Mouse (Mus musculus) embryonic facial prominence, embryonic 13.5 days (tissue): ENCODE results near the gene Ntn1. TPM values are rescaled to one million over a fixed set of nuclear protein-coding genes. Genes with fewer than 3 reads are reported as not detected.
A peak's percentile ranks its signal among the peaks of the same experiment; 100 is the strongest.

Experiments
- ATAC-seq: fragments of 200-750 bp; cut with Nextera tagmentation; 2 replicates; pipeline ENCODE4 v1.8.0; 2017; ENCODE audit warnings: low read depth; ENCODE audit not compliant: insufficient number of reproducible peaks, insufficient read depth, low FRiP score, low TSS enrichment
- H3K27ac ChIP-seq: fragments of 300-500 bp; sonication (generic); 2 replicates; pipeline ENCODE4 v1.5.1; 2015; ENCODE audit warnings: moderate library complexity, mild to moderate bottlenecking, inconsistent platforms
- H3K27me3 ChIP-seq: fragments of 300-500 bp; sonication (generic); 2 replicates; pipeline ENCODE4 v1.6.1; 2015; ENCODE audit warnings: mild to moderate bottlenecking, inconsistent platforms
- H3K36me3 ChIP-seq: fragments of 300-500 bp; sonication (generic); 2 replicates; pipeline ENCODE4 v1.6.1; 2015; ENCODE audit warnings: mild to moderate bottlenecking, inconsistent platforms
- H3K4me1 ChIP-seq: fragments of 300-500 bp; sonication (generic); 2 replicates; pipeline ENCODE4 v1.6.1; 2015; ENCODE audit warnings: inconsistent platforms
- H3K4me2 ChIP-seq: fragments of 300-500 bp; sonication (generic); 2 replicates; pipeline ENCODE4 v1.6.1; 2015; ENCODE audit warnings: moderate library complexity, mild to moderate bottlenecking, inconsistent platforms
- H3K4me3 ChIP-seq: fragments of 300-500 bp; sonication (generic); 2 replicates; pipeline ENCODE4 v1.5.1; 2015; ENCODE audit warnings: mild to moderate bottlenecking, inconsistent platforms
- H3K9ac ChIP-seq: fragments of 300-500 bp; sonication (generic); 2 replicates; pipeline ENCODE4 v1.6.1; 2015; ENCODE audit warnings: mild to moderate bottlenecking, inconsistent platforms
- H3K9me3 ChIP-seq: fragments of 300-500 bp; sonication (generic); 2 replicates; pipeline ENCODE4 v1.6.1; 2016; ENCODE audit warnings: inconsistent platforms
- WGBS: fragments of 180-500 bp; shearing (Covaris S2); methylation state at CpG from one replicate; pipeline ENCODE4 v1.1.7; 2015; ENCODE audit warnings: mixed read lengths; 5-methylcytosine and 5-hydroxymethylcytosine counted together
- polyA plus RNA-seq: library from polyadenylated mRNA; unstranded; fragments of >200 nt; fragmentation: Nextera tagmentation; extraction: Ambion mirVana; gene quantifications from 2 replicates; pipeline ENCODE4 v1.2.1, GENCODE M21; 2015

The Ntn1 gene
- polyA plus RNA-seq, 1 experiment from 2014 or later = 7.1 TPM

DNA sequence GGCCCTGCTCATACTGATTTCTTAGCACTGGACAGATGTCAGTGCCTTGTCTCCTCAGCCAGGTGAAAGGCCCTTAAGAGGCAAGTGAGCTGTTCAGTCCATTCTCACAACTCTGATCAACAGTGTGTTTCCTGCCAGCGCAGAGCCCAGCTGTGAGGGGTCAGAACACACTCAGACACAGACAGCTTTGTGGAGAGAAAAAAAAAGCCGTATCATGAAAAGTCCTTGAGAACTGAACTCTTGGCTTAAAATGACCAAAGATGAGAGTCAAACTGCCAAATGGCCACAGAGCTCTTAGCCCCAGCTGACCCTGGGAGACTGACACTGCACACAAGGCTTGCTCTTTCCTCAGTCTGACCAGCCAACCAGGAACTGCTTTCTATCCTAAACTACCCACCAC lies 192.6 kb downstream of the Ntn1 start:
- Histone ChIP-seq H3K4me3 (no peak overlapping the region), H3K4me1 (peaks cover 31% of the 10 kb centered on the region), H3K4me2 (no peak overlapping the region), H3K27ac (peak overlapping the region; percentile 39; the same call in 1 of the 2 replicates), H3K9ac (no peak overlapping the region), H3K36me3 (no peaks in the 10 kb centered on the region), H3K9me3 (no peaks in the 10 kb centered on the region), H3K27me3 (no peaks in the 10 kb centered on the region)
- no peak for ATAC-seq
- WGBS = 81% methylated on average over 2 of the region's 2 CpGs

DNA sequence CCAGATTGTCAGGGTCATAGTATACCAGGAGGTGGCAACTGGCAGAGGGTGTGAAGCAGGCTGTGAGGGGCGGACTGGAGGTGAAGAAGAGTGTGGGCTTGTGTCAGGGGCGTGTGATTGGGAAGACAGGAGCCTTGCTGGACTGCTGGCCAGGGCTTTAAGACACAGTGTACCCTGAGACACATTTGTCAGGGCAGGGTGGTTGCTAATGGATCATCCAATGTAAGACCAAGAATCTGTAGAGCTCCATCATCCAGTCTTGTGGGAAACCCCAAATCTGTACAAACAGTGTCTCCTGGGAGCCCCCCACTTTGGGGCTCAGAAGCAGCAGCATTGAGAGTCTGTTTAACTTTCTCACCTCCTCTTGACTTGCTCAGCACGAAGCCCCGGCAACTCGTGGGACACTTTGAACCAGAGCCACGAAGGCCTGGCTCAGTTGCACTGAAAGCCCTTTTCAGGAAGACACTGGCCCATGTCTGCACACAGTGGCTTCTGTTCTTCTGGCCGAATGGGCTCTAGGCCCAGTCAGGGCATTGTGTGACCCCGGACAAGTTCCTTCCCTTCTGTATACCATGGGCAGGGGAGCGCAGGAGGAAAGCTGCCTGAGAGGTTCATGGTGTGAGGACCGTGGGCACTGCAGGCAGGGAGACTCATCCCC lies 194.9 kb downstream of the Ntn1 start:
- Histone ChIP-seq H3K9me3 (no peaks in the 10 kb centered on the region), H3K4me2 (no peak overlapping the region), H3K9ac (no peak overlapping the region), H3K4me1 (peaks cover 20% of the 10 kb centered on the region), H3K27ac (no peak overlapping the region), H3K27me3 (no peaks in the 10 kb centered on the region), H3K4me3 (no peak overlapping the region), H3K36me3 (no peaks in the 10 kb centered on the region)
- no peak for ATAC-seq
- WGBS = 80% methylated on average over 10 of the region's 10 CpGs

DNA sequence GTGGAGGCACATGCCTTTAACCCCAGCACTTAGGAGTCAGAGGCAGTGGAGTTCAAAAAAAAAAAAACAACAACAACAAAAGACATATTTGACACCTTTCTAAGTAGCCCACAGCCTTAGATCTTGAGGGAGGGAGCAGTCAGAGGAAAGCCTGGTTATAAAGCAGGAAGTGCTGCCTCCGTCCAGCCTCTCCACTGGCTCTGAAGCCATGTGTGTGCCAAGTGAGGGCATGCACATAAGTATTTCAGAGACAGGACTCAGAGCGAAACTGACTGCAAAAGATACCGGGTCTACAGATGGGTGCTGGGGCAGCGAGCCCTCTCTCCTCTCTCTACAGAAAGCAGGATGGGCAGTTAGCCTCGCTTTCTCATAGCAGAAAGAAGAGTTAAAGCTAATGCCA lies 196.2 kb downstream of the Ntn1 start:
- H3K9me3 ChIP-seq = no peaks in the 10 kb centered on the region
- WGBS = 81% methylated on average over 5 of the region's 5 CpGs
- ATAC-seq = no peak
- H3K4me2 ChIP-seq = no peak overlapping the region
- no peaks in the 10 kb centered on the region for H3K36me3 ChIP-seq
- H3K4me1 ChIP-seq = peaks cover 30% of the 10 kb centered on the region
- H3K27me3 ChIP-seq = no peaks in the 10 kb centered on the region
- H3K27ac ChIP-seq = no peak overlapping the region
- no peak overlapping the region for H3K9ac ChIP-seq
- no peak overlapping the region for H3K4me3 ChIP-seq

DNA sequence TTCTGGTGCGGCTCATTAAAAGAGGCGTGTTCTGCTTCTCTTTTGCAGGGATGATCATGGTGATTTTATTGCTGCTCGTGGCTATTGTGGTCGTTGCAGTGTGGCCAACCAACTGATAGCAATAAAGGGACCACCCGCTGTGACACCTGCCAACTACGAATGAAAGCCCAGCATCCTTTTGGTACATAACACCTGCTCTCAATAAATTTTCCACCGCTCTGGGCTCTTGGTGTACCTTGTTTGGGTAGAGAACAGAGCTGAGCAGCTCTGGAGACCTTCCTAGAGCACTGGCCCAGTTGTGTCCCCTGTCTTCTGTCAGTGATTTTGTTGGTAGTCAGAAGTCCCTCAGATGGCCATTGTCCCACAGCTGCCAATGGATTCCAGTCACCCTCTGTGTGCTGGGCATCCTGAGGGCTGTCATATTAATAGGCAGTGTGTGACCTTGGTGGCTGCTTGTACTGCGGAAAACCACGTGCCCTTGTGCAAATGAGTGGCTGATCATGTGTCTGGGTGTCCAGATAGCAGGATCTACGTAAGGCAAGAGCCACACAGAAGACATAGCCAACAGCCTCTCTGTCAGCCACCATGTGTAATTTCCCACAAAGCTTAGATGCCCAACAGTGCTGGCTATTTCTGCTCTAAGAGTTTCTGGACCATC lies 196.8 kb downstream of the Ntn1 start:
- no peaks in the 10 kb centered on the region for H3K27me3 ChIP-seq
- H3K9me3 ChIP-seq = no peaks in the 10 kb centered on the region
- no peak for ATAC-seq
- H3K4me1 ChIP-seq = peaks cover 26% of the 10 kb centered on the region
- no peak overlapping the region for H3K4me2 ChIP-seq
- WGBS = 73% methylated on average over 10 of the region's 10 CpGs
- H3K4me3 ChIP-seq = no peak overlapping the region
- H3K9ac ChIP-seq = no peak overlapping the region
- no peaks in the 10 kb centered on the region for H3K36me3 ChIP-seq
- no peak overlapping the region for H3K27ac ChIP-seq

DNA sequence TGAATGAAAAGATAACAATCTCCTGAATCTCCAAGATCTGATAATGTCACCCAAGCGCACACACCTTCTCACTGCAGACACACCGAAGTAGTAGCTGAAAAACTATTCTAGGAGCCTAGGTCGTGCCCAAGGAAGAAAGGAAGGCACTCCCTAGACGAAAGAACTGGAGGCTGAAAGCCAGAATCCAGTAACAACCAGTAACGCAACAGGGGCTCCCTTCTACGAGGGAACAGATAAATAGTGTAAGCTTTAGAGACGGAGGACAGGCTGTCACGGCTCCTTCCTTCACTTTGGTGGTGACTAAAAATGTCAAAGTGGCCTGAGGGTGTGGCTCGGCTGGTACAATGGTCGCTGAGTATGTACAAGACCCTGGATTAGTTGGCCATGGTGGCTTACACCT lies 198.1 kb downstream of the Ntn1 start:
- Histone ChIP-seq H3K4me3 (no peak overlapping the region), H3K4me1 (peaks cover 15% of the 10 kb centered on the region), H3K4me2 (no peak overlapping the region), H3K27ac (no peak overlapping the region), H3K9me3 (no peaks in the 10 kb centered on the region), H3K27me3 (no peaks in the 10 kb centered on the region), H3K9ac (no peak overlapping the region), H3K36me3 (no peaks in the 10 kb centered on the region)
- WGBS = 45% methylated on average over 10 of the region's 10 CpGs
- no peak for ATAC-seq

DNA sequence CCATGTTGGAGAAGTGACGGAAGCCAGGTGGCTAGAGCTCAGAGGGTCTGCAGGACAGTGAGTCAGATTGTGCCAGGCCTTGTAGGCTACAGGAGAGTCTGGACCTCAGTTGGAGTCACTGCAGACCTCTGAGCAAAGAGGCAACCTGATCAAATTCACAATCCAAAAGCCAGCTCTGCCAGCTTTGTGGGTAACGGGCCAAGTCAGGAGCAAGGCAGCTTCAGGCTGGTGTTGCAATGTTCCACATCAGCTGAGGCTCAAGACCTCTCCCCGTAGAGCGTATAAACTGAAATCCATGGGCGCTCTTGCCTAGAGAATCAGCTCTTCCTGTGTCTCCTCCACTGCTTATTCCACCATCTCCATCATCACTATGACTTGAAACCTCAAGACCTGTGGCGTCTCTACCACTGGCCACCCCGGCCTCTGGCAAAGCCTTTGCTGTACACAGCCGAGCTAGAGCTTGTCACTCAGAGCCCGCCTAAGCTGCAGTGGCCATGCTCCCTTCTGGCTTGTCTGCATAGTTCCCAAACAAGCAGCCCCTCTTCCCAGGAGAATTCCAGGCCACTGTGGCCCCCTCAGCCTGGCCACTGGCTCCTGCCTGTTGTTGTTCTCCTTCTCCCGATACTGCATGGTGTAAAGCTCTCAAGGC lies 198.7 kb downstream of the Ntn1 start:
- no peak for ATAC-seq
- H3K4me1 ChIP-seq = peaks cover 14% of the 10 kb centered on the region
- no peak overlapping the region for H3K9ac ChIP-seq
- H3K27ac ChIP-seq = no peak overlapping the region
- H3K9me3 ChIP-seq = no peaks in the 10 kb centered on the region
- H3K36me3 ChIP-seq = no peaks in the 10 kb centered on the region
- no peak overlapping the region for H3K4me3 ChIP-seq
- H3K27me3 ChIP-seq = no peaks in the 10 kb centered on the region
- 78% methylated on average over 10 of the region's 10 CpGs for WGBS
- H3K4me2 ChIP-seq = no peak overlapping the region

DNA sequence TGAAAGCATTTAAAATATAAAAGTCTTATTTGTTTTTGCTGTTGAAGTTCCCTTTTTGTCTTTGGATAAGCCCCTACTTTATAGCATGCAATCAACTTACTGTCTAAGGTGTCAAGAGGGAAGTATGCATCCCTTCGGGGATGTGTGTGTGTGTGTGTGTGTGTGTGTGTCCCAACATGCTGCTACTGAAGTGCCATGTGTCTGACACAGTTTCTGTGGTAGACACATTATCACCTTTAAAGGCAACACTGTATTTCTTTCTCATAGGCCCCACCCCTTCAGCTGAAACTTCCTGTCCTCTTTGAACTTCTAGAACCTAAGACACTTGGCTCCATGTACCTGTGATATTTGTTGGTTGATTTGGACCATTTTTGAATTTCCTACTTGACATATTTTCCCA lies 199.6 kb downstream of the Ntn1 start:
- Histone ChIP-seq H3K4me1 (peaks cover 21% of the 10 kb centered on the region), H3K27ac (no peak overlapping the region), H3K9ac (no peak overlapping the region), H3K36me3 (no peaks in the 10 kb centered on the region), H3K4me3 (no peak overlapping the region), H3K4me2 (no peak overlapping the region), H3K9me3 (no peaks in the 10 kb centered on the region), H3K27me3 (no peaks in the 10 kb centered on the region)
- 96% methylated on average over 1 of the region's 1 CpGs for WGBS
- ATAC-seq = no peak

DNA sequence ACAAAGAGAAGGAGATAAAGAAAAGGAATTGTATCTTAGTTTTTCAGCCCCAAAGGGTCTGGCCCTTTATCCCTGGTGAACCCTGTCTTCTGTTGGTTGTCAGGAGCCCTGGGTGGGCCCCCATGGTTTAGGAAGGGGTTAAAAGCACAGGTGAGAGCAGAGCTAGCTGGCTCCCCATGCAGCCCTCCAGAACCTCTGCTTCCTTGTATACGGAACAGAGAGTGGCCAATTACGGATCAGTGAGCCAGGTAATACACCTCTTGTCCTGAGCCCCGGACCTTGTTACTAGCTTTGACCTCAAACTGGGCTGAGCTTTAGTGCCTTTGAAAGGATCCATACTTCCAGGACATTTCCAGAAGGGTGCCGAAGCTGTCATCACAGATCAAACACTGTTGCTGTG lies 200.1 kb downstream of the Ntn1 start:
- Histone ChIP-seq H3K9me3 (no peaks in the 10 kb centered on the region), H3K4me3 (no peak overlapping the region), H3K4me1 (peaks cover 27% of the 10 kb centered on the region), H3K4me2 (no peak overlapping the region), H3K27me3 (no peaks in the 10 kb centered on the region), H3K27ac (no peak overlapping the region), H3K36me3 (no peaks in the 10 kb centered on the region), H3K9ac (no peak overlapping the region)
- WGBS = 80% methylated on average over 4 of the region's 4 CpGs
- no peak for ATAC-seq

DNA sequence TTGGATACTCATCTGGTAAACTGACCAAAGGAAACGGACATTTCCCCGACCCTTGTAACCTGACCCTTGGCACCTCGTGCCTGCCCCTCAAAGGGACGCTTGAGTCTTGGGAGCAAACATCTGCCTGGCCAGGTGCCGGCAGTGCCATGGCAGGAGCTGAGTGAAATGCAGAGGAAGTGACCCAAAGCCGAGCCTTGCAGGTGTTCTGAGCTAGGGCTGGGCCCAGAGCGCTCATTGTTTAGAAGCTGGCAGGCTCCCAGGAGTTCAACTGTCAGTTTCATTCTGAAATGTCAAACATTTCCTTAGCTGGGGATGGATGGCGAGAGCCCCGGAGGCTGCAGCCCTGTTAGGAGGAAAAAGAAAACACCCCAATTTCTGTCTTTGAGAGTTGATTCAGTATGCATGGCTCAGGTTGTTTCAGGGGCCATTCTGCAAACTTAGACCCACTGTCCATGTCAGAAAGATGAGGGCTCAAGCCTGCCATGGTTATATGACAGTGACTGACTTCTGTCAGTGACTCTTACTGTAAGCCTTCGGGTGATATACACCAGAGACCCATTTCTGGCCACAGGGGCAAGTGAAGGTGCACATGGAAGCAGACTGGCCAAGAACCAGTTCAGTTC lies 200.7 kb downstream of the Ntn1 start:
- Histone ChIP-seq H3K27ac (no peak overlapping the region), H3K9me3 (no peaks in the 10 kb centered on the region), H3K36me3 (no peaks in the 10 kb centered on the region), H3K4me3 (no peak overlapping the region), H3K4me2 (no peak overlapping the region), H3K9ac (no peak overlapping the region), H3K4me1 (peaks cover 33% of the 10 kb centered on the region), H3K27me3 (no peaks in the 10 kb centered on the region)
- ATAC-seq = no peak
- 26% methylated on average over 10 of the region's 10 CpGs for WGBS

DNA sequence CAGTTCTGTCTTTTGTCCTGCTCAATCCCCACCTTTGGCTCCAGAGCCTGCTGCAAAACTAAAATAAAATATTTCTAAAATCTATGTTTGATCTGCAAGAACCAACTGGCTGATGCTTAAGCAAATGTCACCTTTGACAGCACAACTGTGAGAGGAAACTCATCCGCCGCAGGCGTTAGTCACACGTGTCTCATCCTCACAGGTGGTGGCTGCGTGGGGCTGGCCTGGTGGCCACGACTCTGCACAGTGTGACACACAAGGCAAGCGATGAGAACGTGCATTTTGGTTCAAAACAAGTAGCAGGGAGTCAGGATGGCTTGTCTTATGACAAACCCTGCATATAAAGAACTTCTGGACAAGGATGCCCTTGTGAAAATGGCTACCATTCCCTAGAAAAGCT lies 201.5 kb downstream of the Ntn1 start:
- no peak overlapping the region for H3K4me2 ChIP-seq
- H3K27ac ChIP-seq = no peak overlapping the region
- H3K27me3 ChIP-seq = no peaks in the 10 kb centered on the region
- no peak overlapping the region for H3K4me3 ChIP-seq
- 72% methylated on average over 8 of the region's 8 CpGs for WGBS
- no peaks in the 10 kb centered on the region for H3K36me3 ChIP-seq
- H3K9ac ChIP-seq = no peak overlapping the region
- H3K9me3 ChIP-seq = no peaks in the 10 kb centered on the region
- peaks cover 40% of the 10 kb centered on the region for H3K4me1 ChIP-seq
- no peak for ATAC-seq

DNA sequence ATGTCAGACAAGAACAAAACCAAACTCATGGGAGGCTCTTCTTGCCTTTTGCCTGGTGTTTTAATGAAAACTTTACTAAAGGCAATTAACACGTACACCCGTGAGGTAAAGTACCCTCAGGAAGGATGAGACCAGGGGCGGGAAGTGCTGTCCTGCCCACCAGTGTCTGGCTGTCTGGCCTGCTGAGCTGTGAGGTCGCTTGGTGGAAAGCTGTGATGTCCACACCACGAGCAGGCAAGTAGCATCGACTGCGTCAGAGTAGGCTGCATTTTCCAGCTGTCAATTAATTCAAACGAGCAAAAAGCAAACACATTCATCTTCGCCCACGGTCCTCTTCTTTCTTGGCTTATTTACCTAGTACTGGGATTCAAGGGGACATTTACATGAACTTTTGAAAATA lies 201.9 kb downstream of the Ntn1 start:
- Histone ChIP-seq H3K9ac (no peak overlapping the region), H3K4me3 (no peak overlapping the region), H3K36me3 (no peaks in the 10 kb centered on the region), H3K27me3 (no peaks in the 10 kb centered on the region), H3K27ac (no peak overlapping the region), H3K9me3 (no peaks in the 10 kb centered on the region), H3K4me1 (peaks cover 40% of the 10 kb centered on the region), H3K4me2 (no peak overlapping the region)
- WGBS = 82% methylated on average over 10 of the region's 10 CpGs
- ATAC-seq = no peak

DNA sequence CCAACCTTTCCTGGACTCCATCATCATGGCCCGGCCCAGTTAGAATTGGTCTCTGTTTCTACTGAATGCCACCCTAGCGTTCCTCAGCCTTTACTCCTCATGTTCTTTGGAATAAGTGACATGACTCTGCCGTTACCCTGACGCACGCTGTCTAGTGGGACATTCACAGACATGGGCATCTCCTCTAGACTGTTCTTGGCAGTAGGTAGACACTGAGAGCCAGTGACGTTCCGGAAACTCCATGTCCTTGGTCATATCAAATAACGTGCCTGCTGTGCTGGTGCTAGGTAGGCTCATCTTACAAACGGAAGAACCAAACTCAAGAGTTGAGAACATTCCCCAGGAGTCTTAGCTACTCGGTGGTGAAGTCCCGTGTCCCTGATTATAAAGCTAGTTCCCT lies 203.2 kb downstream of the Ntn1 start:
- WGBS = 74% methylated on average over 11 of the region's 11 CpGs
- no peak overlapping the region for H3K27ac ChIP-seq
- H3K4me1 ChIP-seq = peaks cover 40% of the 10 kb centered on the region
- no peaks in the 10 kb centered on the region for H3K27me3 ChIP-seq
- no peak overlapping the region for H3K4me2 ChIP-seq
- H3K9ac ChIP-seq = no peak overlapping the region
- H3K9me3 ChIP-seq = no peaks in the 10 kb centered on the region
- ATAC-seq = no peak
- H3K4me3 ChIP-seq = no peak overlapping the region
- H3K36me3 ChIP-seq = no peaks in the 10 kb centered on the region
